Mouse (Mus musculus): ENCODE results near the gene Chchd2. TPM values are rescaled to one million over a fixed set of nuclear protein-coding genes. Genes with fewer than 3 reads are reported as not detected.

Gene Chchd2
- polyA plus RNA-seq, 1 experiment from 2014 or later: 885 TPM

Other genes with a start within 250 kb of the Chchd2 start
- gene Zfp11, start 217.4 kb downstream of the Chchd2 start, polyA plus RNA-seq (2015; fragmentation: Nextera tagmentation; extraction: Ambion mirVana): 8.2 and 8.7 TPM in 2 replicates
- gene Sept14, start 179.0 kb downstream of the Chchd2 start, polyA plus RNA-seq (2015; fragmentation: Nextera tagmentation; extraction: Ambion mirVana): not detected in 2 replicates
- 168 and 174 TPM in 2 replicates for gene Mrps17, start 172.0 kb downstream of the Chchd2 start, polyA plus RNA-seq (2015; fragmentation: Nextera tagmentation; extraction: Ambion mirVana)
- 89.1 and 95.3 TPM in 2 replicates for gene Nipsnap2, start 162.4 kb downstream of the Chchd2 start, polyA plus RNA-seq (2015; fragmentation: Nextera tagmentation; extraction: Ambion mirVana)
- gene Psph, start 100.0 kb downstream of the Chchd2 start, polyA plus RNA-seq (2015; fragmentation: Nextera tagmentation; extraction: Ambion mirVana): 34.3 and 38.5 TPM in 2 replicates
- gene Sumf2, start 40.5 kb downstream of the Chchd2 start, polyA plus RNA-seq (2015; fragmentation: Nextera tagmentation; extraction: Ambion mirVana): 31.7 and 37.8 TPM in 2 replicates
- gene Zbed5, start 8.3 kb upstream of the Chchd2 start, polyA plus RNA-seq (2015; fragmentation: Nextera tagmentation; extraction: Ambion mirVana): 14.6 and 15.1 TPM in 2 replicates
- 0.30 and 0.40 TPM in 2 replicates for gene Phkg1, start 11.1 kb upstream of the Chchd2 start, polyA plus RNA-seq (2015; fragmentation: Nextera tagmentation; extraction: Ambion mirVana)
- gene Nupr1l, start 21.1 kb upstream of the Chchd2 start, polyA plus RNA-seq (2015; fragmentation: Nextera tagmentation; extraction: Ambion mirVana): 7.4 and 7.7 TPM in 2 replicates
- 31.1 and 32.5 TPM in 2 replicates for gene Vkorc1l1, start 54.5 kb upstream of the Chchd2 start, polyA plus RNA-seq (2015; fragmentation: Nextera tagmentation; extraction: Ambion mirVana)
- 28.9 and 31.9 TPM in 2 replicates for gene Gusb, start 115.6 kb upstream of the Chchd2 start, polyA plus RNA-seq (2015; fragmentation: Nextera tagmentation; extraction: Ambion mirVana)
- 31.3 and 40.2 TPM in 2 replicates for gene Asl, start 141.8 kb upstream of the Chchd2 start, polyA plus RNA-seq (2015; fragmentation: Nextera tagmentation; extraction: Ambion mirVana)
- 78.7 and 82.4 TPM in 2 replicates for gene Crcp, start 141.8 kb upstream of the Chchd2 start, polyA plus RNA-seq (2015; fragmentation: Nextera tagmentation; extraction: Ambion mirVana)
- gene Tpst1, start 185.9 kb upstream of the Chchd2 start, polyA plus RNA-seq (2015; fragmentation: Nextera tagmentation; extraction: Ambion mirVana): 52.5 and 52.8 TPM in 2 replicates